Mouse (Mus musculus) mammary gland, adult 2 months (tissue): ENCODE data around the gene Eno2. TPM values are rescaled to one million over a fixed set of nuclear protein-coding genes. Genes with fewer than 3 reads are reported as not detected.

ENCODE experiments used
- polyA plus RNA-seq: library from polyadenylated mRNA; depleted of rRNA; stranded (reverse); fragments of >200 nt; gene quantifications from 2 replicates; pipeline ENCODE4 v1.2.3, GENCODE M21; 2012; ENCODE audit warnings: low replicate concordance; rRNA removed

Eno2 gene
- 11.8 and 17.7 TPM in 2 replicates for polyA plus RNA-seq

DNA sequence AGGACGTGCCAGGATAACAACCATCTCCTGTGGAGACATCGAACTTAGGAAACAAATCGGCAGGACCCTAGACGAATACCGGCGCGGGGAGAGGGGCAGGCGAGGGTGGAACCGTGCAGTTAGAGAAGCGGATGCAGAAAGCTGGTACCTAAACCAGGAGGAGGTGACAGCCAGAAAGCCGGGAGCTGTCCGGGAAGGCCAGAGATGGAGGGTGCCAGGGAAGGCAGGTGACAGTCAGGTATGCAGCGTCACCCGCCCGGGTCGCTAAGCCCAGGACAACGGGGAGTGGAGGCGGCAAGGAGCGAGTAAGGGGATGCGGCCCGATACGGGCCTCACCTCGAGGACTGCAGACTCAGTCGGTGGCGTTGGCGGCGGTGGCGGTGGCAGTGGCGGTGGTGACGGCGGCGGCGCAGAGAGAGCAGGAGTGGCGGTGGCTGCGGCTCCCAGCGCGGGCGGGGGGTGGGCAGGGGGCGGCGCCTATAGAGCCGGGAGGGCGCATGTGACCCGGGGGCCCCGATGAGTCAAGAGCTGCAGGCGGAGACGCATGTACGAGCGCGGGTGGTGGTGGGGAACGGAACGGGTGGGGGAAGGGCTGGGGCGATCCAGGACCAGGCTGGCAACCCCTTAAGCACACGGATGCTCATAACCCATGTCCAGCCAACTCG lies at the start of gene Eno2:
Gene Eno2 (minus strand): TSS at position 573 of the 665 bp plus-strand sequence.

DNA sequence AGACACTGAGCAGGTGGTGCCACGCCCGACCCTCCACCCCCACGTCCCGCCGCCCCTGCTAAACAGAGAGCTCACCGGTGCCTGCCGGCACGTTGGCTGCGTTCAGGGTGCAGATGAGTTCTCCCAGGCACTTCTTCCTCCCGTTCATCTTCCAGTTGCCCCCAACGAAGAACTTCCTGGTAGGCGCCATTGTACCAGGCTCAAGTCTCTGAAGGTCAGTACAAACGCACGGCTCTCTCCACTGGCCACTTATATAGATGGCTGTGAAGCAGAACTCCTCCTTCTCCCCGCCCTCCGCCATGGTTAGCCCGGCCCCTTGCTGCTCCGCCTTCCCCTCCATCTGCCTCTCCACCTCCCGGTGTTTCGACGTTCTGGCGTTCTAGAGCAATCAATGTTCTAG lies 44.5 kb upstream of the Eno2 start, which contains the start of gene Tpi1:
Gene Tpi1 (minus strand): TSS at position 364 of the 400 bp plus-strand sequence.

DNA sequence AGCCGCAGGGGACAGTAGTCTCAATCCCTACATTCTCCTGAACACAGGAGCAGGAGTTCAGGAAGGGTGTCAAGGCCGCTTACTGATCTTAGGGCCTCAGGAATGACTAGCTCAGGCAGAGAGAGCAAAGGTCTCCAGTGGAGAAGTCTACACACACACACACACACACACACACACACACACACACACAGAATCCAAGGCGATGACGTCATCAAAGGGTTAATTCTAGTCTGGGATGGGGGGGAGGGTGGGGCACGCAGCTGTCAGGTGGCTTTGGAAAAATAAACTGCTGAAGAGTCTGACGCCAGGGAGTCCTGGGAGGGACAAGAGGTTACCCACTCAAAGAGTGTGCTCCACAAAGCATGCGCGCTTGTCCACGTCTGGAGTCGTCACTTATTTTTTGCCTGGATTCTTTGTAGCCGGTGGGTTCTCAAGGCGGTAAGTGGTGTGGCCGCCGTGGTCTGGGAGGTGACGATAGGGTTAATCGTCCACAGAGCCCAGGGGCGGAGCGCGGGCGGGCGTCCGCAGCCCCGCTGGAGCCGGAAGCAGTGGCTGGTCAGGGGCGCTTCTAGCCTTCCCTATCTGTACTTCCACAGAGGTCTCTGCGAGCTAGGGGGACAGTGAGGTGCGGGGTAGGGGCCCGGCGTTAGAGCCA lies 39.0 kb upstream of the Eno2 start, which contains the start of gene Spsb2:
Gene Spsb2 (plus strand): TSS at position 304 of the 655 bp plus-strand sequence.

DNA sequence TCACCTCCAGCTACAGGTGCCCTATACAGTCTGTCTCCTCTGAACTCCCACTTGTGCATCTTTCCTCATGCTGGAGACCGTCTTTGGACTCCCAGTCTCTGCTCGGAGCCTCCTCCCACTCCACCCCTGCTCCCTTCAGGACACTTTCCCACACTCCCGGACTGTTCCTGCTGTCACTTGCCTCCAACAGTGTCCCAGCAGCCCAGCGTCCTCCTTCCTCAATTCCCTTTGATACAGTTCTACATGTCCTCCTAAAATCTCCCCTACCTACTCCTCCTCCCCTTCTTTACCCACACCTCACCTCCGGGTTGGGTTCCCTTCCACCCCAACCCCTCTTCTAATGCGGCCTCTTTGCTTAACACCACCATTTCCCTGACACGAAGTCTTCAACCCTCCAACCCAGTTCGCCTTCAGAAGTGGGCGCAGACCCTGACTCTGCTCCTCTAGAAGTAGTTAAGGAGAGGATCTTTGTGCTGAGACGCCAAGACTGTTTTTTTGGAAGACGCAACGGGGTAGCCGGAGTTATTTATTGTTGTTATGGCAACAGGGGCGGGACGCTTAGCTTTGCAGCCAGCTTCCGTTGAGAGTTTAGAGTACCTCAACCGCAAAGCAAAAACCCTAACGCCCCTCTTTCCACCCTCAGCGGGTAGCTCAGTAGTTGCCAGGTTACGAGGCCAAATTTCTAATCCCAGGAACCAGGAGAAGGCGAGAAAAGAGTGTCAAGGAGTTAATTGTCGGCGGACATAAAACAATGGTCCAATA lies 9.9 kb upstream of the Eno2 start, which contains the start of gene Lrrc23:
Gene Lrrc23 (minus strand): TSS at position 506 of the 762 bp plus-strand sequence.

DNA sequence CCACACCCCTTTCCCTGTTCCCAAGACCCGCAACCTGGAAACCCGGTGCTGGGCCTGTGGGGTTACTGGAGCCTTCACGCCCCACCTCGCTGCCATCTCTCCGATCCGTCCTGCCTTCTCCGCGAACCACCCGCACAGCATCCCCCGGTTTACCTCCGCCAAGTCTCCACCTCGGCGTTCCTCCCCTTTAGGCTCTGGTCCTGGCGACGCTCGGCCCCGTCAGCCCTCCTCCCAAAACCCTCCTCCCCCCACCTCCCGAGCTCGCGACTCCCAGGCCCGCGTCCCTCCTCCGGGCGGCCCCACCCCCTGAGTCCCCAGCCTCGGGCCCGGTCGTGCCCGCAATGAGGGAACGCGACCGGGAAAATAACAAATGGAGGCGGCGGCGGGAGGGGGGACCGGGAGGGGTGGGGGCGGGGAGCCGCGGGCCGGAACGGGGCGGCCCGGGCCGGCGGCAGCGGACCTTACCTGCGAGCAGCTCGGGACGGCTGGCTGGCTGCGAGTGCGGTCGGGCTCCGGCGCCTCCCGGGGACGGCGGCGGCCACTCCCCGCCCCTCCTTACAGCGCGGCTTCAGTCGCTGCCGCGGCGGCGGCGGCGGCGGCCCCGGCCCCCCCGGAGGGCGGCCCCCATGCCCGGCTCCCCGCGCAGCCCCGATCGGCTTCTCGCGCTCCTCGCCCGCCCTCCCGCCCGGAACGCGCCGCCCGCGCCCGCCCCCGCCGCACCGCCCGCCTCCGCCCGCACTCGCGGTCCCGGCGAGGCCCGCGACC lies 13.5 kb downstream of the Eno2 start, which contains the start of the genes Gm45234 and Atn1:
Gene Gm45234 (minus strand): TSS at position 191 of the 765 bp plus-strand sequence.
Gene Atn1 (minus strand): TSS at position 694 of the 765 bp plus-strand sequence.

DNA sequence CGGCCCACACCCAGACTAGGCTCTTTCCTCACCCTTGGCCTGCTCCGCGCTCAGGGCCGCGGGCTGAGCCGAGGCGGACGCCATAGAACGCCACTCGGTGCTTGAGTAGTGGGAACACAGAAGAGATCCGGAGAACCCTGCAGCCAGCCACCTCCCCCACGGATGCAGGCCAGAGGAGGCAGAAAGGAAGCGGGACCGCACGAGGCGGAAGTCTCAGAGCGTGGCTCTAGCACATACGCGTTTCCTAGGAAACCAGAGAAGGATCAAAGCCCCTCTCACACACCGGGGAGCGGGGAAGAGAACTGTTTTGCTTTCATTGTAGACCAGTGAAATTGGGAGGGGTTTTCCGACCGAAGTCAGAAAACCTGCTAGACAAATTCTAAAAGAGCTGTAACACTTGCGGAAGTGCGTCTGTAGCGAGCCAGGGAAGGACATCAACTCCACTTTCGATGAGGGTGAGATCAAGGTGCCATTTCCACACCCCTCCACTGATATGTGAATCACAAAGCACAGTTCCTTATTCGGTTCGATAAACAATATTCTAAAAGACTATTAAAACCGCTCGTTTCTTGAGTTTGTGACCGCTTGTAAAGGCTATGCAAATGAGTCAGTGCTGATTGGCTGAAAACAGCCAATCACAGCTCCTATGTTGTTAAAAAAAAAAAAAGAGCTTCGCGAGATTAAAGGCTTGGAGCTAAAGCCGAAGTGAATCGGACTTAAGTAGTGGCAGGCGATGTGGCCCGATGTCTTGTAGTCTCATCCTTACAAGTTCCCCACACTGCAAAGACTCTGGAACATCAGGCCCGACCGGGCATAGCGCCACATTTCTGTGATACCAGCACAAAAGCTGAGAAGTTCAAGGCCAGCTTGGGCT lies 28.3 kb downstream of the Eno2 start, which contains the start of gene Grcc10:
Gene Grcc10 (minus strand): TSS at position 487 of the 874 bp plus-strand sequence.

DNA sequence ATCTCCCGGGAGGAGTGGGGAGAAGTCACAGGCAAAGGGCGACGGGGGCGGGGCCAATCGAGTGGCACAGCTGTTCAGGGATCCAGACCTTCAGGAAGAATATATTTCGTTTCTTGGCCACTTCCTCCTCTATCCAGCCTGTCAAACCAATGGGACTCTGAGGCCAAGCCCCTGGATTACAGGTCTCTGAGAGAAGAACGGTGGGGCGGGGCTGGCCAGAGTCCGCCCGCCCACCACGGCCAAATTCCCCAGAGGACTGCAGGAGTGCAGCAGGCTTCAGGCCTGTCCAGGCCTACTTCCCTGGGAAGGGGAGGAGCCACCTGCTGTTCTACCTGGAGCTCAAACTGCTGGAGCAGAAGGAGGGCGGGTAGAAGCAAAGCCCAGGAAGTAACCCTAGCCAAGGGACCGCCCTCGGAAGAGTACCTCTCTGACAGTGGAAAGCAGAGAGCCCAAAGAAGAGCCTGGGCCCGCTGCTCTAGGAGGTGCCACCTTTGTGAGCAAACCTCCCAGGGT lies 30.9 kb downstream of the Eno2 start, which contains the start of gene Ptpn6:
Gene Ptpn6 (minus strand): TSS at position 204 of the 513 bp plus-strand sequence.

DNA sequence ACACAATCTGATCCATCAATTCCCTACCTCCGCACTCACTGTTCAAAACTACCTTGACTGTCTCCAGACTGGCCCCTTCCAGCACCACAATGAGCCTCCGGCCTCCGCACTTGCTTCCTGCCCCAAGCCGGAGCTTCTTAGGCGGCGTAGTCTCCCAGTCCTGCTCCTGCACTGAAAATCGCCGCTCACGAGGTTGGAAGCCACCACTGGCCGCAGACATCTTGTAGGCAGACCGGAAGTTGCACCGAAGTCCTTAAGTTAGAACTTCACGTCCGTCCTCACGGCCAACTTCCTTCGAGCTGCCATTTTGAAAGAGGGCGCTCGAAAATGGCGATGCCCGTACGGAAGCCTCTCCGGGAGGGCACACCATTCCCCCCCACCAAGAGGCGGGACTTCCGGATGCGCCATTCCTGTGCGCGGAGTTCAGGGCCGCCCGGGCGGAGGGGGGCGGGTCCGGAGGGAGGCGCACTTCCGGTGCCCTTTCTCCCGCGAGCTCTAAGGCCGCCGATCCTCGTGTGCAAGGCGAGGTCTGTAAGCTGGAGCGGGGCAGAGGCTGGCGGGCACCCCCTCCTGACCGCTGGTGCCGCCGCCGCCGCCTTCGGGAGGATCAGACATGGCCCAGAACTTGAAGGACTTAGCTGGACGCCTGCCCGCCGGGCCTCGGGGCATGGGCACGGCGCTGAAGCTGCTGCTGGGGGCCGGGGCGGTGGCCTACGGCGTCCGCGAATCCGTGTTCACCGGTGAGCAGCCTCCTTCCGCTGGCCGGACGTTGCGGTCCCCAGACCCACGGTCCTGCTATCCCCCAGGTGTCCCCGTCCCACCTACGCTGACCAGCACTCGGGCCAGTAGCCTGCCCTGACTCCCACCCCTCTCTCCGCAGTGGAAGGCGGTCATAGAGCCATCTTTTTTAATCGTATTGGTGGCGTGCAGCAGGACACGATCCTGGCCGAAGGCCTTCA lies 57.4 kb downstream of the Eno2 start, which contains the start of the genes Emg1 and Phb2:
Gene Emg1 (minus strand): TSS at position 355 of the 959 bp plus-strand sequence.
Gene Phb2 (plus strand): TSS at position 513 of the 959 bp plus-strand sequence.

Other genes with a start within 250 kb of the Eno2 start
- gene C1s1, start 227.3 kb downstream of the Eno2 start, polyA plus RNA-seq = 115 and 294 TPM in 2 replicates
- 0.19 and 0.26 TPM in 2 replicates for gene C1rb, start 199.4 kb downstream of the Eno2 start, polyA plus RNA-seq
- 0.10 and 0.45 TPM in 2 replicates for gene C1s2, start 133.6 kb downstream of the Eno2 start, polyA plus RNA-seq
- 150 and 207 TPM in 2 replicates for gene Lpcat3, start 106.6 kb downstream of the Eno2 start, polyA plus RNA-seq
- 37.9 and 58.8 TPM in 2 replicates for gene Emg1, start 57.5 kb downstream of the Eno2 start, polyA plus RNA-seq
- gene Phb2, start 57.3 kb downstream of the Eno2 start, polyA plus RNA-seq = 115 and 126 TPM in 2 replicates
- 82.7 and 124 TPM in 2 replicates for gene Ptpn6, start 31.0 kb downstream of the Eno2 start, polyA plus RNA-seq
- 242 and 257 TPM in 2 replicates for gene Grcc10, start 28.3 kb downstream of the Eno2 start, polyA plus RNA-seq
- not detected in 2 replicates for gene Gm45234, start 13.7 kb downstream of the Eno2 start, polyA plus RNA-seq
- gene Atn1, start 13.1 kb downstream of the Eno2 start, polyA plus RNA-seq = 25.6 and 59.6 TPM in 2 replicates
- 0.76 and 1.5 TPM in 2 replicates for gene Lrrc23, start 10.1 kb upstream of the Eno2 start, polyA plus RNA-seq
- 16.4 and 26.4 TPM in 2 replicates for gene Spsb2, start 39.0 kb upstream of the Eno2 start, polyA plus RNA-seq
- gene Tpi1, start 44.6 kb upstream of the Eno2 start, polyA plus RNA-seq = 313 and 1,090 TPM in 2 replicates
- gene Usp5, start 59.8 kb upstream of the Eno2 start, polyA plus RNA-seq = 84.8 and 98.1 TPM in 2 replicates
- 7.1 and 9.3 TPM in 2 replicates for gene Cdca3, start 59.9 kb upstream of the Eno2 start, polyA plus RNA-seq
- gene Gnb3, start 70.6 kb upstream of the Eno2 start, polyA plus RNA-seq = 0.55 TPM in 1 of 2 replicates, not detected in the other
- 29.1 and 38.5 TPM in 2 replicates for gene P3h3, start 88.1 kb upstream of the Eno2 start, polyA plus RNA-seq
- gene Gpr162, start 94.3 kb upstream of the Eno2 start, polyA plus RNA-seq = 1.3 and 2.7 TPM in 2 replicates
- gene Cd4, start 118.5 kb upstream of the Eno2 start, polyA plus RNA-seq = 25.7 and 33.5 TPM in 2 replicates
- gene Lag3, start 142.0 kb upstream of the Eno2 start, polyA plus RNA-seq = 9.6 and 17.2 TPM in 2 replicates
- gene Ptms, start 150.4 kb upstream of the Eno2 start, polyA plus RNA-seq = 1,592 and 1,640 TPM in 2 replicates
- 328 and 380 TPM in 2 replicates for gene Mlf2, start 161.7 kb upstream of the Eno2 start, polyA plus RNA-seq
- gene Cops7a, start 195.9 kb upstream of the Eno2 start, polyA plus RNA-seq = 176 and 323 TPM in 2 replicates
- gene Pianp, start 227.0 kb upstream of the Eno2 start, polyA plus RNA-seq = 5.0 and 7.7 TPM in 2 replicates
- 61.5 and 67.0 TPM in 2 replicates for gene Zfp384, start 239.5 kb upstream of the Eno2 start, polyA plus RNA-seq